Mouse (Mus musculus) liver, embryonic 15.5 days (tissue): ENCODE data around the gene Dmap1. TPM values are rescaled to one million over a fixed set of nuclear protein-coding genes. Genes with fewer than 3 reads are reported as not detected.
A peak's percentile ranks its signal among the peaks of the same experiment; 100 is the strongest.

ENCODE experiments used
- ATAC-seq: fragments of 200-750 bp; cut with Nextera tagmentation; 2 replicates; pipeline ENCODE4 v1.8.0; 2017; ENCODE audit warnings: moderate number of reproducible peaks, mild to moderate bottlenecking, moderate library complexity; ENCODE audit not compliant: insufficient read depth
- H3K27ac ChIP-seq: fragments of 300-500 bp; sonication (generic); replicated peaks from 2 replicates; pipeline ENCODE4 v1.5.1; 2015; ENCODE audit warnings: mild to moderate bottlenecking, inconsistent platforms
- H3K27me3 ChIP-seq: fragments of 300-500 bp; sonication (generic); 2 replicates; pipeline ENCODE4 v1.6.1; 2015; ENCODE audit warnings: mild to moderate bottlenecking, inconsistent platforms
- H3K36me3 ChIP-seq: fragments of 300-500 bp; sonication (generic); replicated peaks from 2 replicates; pipeline ENCODE4 v1.6.1; 2015; ENCODE audit warnings: moderate library complexity, mild to moderate bottlenecking, inconsistent platforms
- H3K4me1 ChIP-seq: fragments of 300-500 bp; sonication (generic); replicated peaks from 2 replicates; pipeline ENCODE4 v1.6.1; 2015; ENCODE audit warnings: inconsistent platforms
- H3K4me2 ChIP-seq: fragments of 300-500 bp; sonication (generic); 2 replicates; pipeline ENCODE4 v1.6.1; 2015; ENCODE audit warnings: moderate library complexity, mild to moderate bottlenecking, inconsistent platforms
- H3K4me3 ChIP-seq: fragments of 300-500 bp; sonication (generic); replicated peaks from 2 replicates; pipeline ENCODE4 v1.5.1; 2015; ENCODE audit warnings: mild to moderate bottlenecking, inconsistent platforms
- H3K9ac ChIP-seq: fragments of 300-500 bp; sonication (generic); 2 replicates; pipeline ENCODE4 v1.6.1; 2015; ENCODE audit warnings: moderate library complexity, mild to moderate bottlenecking, inconsistent platforms
- H3K9me3 ChIP-seq: fragments of 300-500 bp; sonication (generic); replicated peaks from 2 replicates; pipeline ENCODE4 v1.6.1; 2016; ENCODE audit warnings: inconsistent platforms
- WGBS: fragments of 180-500 bp; shearing (Covaris S2); methylation state at CpG from one replicate; pipeline ENCODE4 v1.1.7; 2015; ENCODE audit warnings: mixed read lengths; ENCODE audit not compliant: insufficient replicate concordance; 5-methylcytosine and 5-hydroxymethylcytosine counted together
- polyA plus RNA-seq: library from polyadenylated mRNA; unstranded; fragments of >200 nt; fragmentation: Nextera tagmentation; extraction: Ambion mirVana; gene quantifications from 2 replicates; pipeline ENCODE4 v1.2.1, GENCODE M21; 2015

Dmap1 gene
- polyA plus RNA-seq: 17.6 and 19.1 TPM in 2 replicates

- peaks cover 21% of the 10 kb centered on the region for H3K4me1 ChIP-seq
Measured at GRCm38 (mm10) chr4:117681931-117682461, at the start of gene Dmap1. Gene Dmap1, minus strand, starts transcription at chr4:117682273.

GRCm38 (mm10) chr4:117724112-117724511, 42.0 kb upstream of the Dmap1 start, which contains the start of gene Gm12845:
Gene Gm12845, plus strand, starts transcription at chr4:117724412.
- Histone ChIP-seq H3K36me3 (no peaks in the 10 kb centered on the region), H3K9me3 (no peaks in the 10 kb centered on the region), H3K4me2 (no peak within 1 kb of the TSS), H3K27ac (no peak within 1 kb of the TSS), H3K4me1 (no peaks in the 10 kb centered on the region), H3K9ac (no peak within 1 kb of the TSS), H3K4me3 (no peak within 1 kb of the TSS), H3K27me3 (no peaks in the 10 kb centered on the region; the same call in 1 of the 2 replicates)
- ATAC-seq: no peak
- 62% methylated on average over 1 of the region's 1 CpGs for WGBS

More at GRCm38 (mm10) chr4:117681931-117682461, at the start of gene Dmap1:
- H3K36me3 ChIP-seq: peaks cover 34% of the 10 kb centered on the region
- H3K4me2 ChIP-seq: peak within 1 kb of the TSS; percentile 84
- peak within 1 kb of the TSS; percentile 70 for H3K27ac ChIP-seq
- H3K27me3 ChIP-seq: no peaks in the 10 kb centered on the region
- under 1% methylated on average over 33 of the region's 33 CpGs for WGBS
- no peaks in the 10 kb centered on the region for H3K9me3 ChIP-seq
- peak; percentile 77 for ATAC-seq
- peak within 1 kb of the TSS; percentile 82 for H3K9ac ChIP-seq
- peak within 1 kb of the TSS; percentile 86 for H3K4me3 ChIP-seq

- no peaks in the 10 kb centered on the region for H3K36me3 ChIP-seq
- no peak overlapping the region for H3K4me3 ChIP-seq
- H3K4me2 ChIP-seq: no peak overlapping the region
- no peaks in the 10 kb centered on the region for H3K9me3 ChIP-seq
- H3K27me3 ChIP-seq: no peaks in the 10 kb centered on the region
- H3K4me1 ChIP-seq: no peaks in the 10 kb centered on the region
- ATAC-seq: no peak
- H3K9ac ChIP-seq: no peak overlapping the region
- WGBS: 48% methylated on average over 6 of the region's 6 CpGs
- no peak overlapping the region for H3K27ac ChIP-seq
Measured at GRCm38 (mm10) chr4:117713303-117714098, 31.4 kb upstream of the Dmap1 start.

- no peak overlapping the region for H3K4me3 ChIP-seq
- H3K9ac ChIP-seq: no peak overlapping the region
- no peaks in the 10 kb centered on the region for H3K27me3 ChIP-seq
- no peak overlapping the region for H3K27ac ChIP-seq
- no peak for ATAC-seq
- no peaks in the 10 kb centered on the region for H3K9me3 ChIP-seq
- WGBS: 62% methylated on average over 3 of the region's 3 CpGs
- H3K4me1 ChIP-seq: no peaks in the 10 kb centered on the region
- H3K36me3 ChIP-seq: no peaks in the 10 kb centered on the region
- H3K4me2 ChIP-seq: no peak overlapping the region
Measured at GRCm38 (mm10) chr4:117712314-117712713, 30.2 kb upstream of the Dmap1 start.

- ATAC-seq: no peak
- Histone ChIP-seq H3K27ac (no peak overlapping the region), H3K36me3 (no peaks in the 10 kb centered on the region), H3K9me3 (no peaks in the 10 kb centered on the region), H3K27me3 (no peaks in the 10 kb centered on the region), H3K4me2 (no peak overlapping the region), H3K4me3 (no peak overlapping the region), H3K4me1 (no peaks in the 10 kb centered on the region), H3K9ac (no peak overlapping the region)
- 45% methylated on average over 3 of the region's 3 CpGs for WGBS
Measured at GRCm38 (mm10) chr4:117708780-117709550, 26.9 kb upstream of the Dmap1 start.

GRCm38 (mm10) chr4:117705361-117705760, 23.3 kb upstream of the Dmap1 start:
- no peak for ATAC-seq
- H3K9ac ChIP-seq: no peak overlapping the region
- no peak overlapping the region for H3K4me2 ChIP-seq
- no peaks in the 10 kb centered on the region for H3K36me3 ChIP-seq
- no peaks in the 10 kb centered on the region for H3K4me1 ChIP-seq
- H3K4me3 ChIP-seq: no peak overlapping the region
- no peaks in the 10 kb centered on the region for H3K27me3 ChIP-seq
- WGBS: 3% methylated on average over 7 of the region's 7 CpGs
- H3K27ac ChIP-seq: no peak overlapping the region
- H3K9me3 ChIP-seq: no peaks in the 10 kb centered on the region

- 65% methylated on average over 4 of the region's 4 CpGs for WGBS
- H3K36me3 ChIP-seq: no peaks in the 10 kb centered on the region
Measured at GRCm38 (mm10) chr4:117686354-117686753, 4.3 kb upstream of the Dmap1 start.

GRCm38 (mm10) chr4:117683048-117683768, 1.1 kb upstream of the Dmap1 start:
- 52% methylated on average over 6 of the region's 6 CpGs for WGBS
- no peak for ATAC-seq
- Histone ChIP-seq H3K4me1 (peaks cover 21% of the 10 kb centered on the region), H3K27ac (no peak overlapping the region), H3K27me3 (no peaks in the 10 kb centered on the region), H3K9ac (no peak overlapping the region), H3K4me3 (no peak overlapping the region), H3K4me2 (peak overlapping the region; percentile 84; the same call in 1 of the 2 replicates), H3K36me3 (peaks cover 24% of the 10 kb centered on the region), H3K9me3 (no peaks in the 10 kb centered on the region)

More at GRCm38 (mm10) chr4:117686354-117686753, 4.3 kb upstream of the Dmap1 start:
- Histone ChIP-seq H3K4me3 (no peak overlapping the region), H3K9me3 (no peaks in the 10 kb centered on the region), H3K4me2 (no peak overlapping the region), H3K9ac (no peak overlapping the region), H3K27me3 (no peaks in the 10 kb centered on the region), H3K4me1 (peaks cover 10% of the 10 kb centered on the region), H3K27ac (no peak overlapping the region)
- no peak for ATAC-seq

- Histone ChIP-seq H3K4me2 (peak overlapping the region; percentile 84), H3K36me3 (peaks cover 31% of the 10 kb centered on the region), H3K27ac (peak overlapping the region; percentile 70; the same call in 1 of the 2 replicates), H3K4me3 (peak overlapping the region; percentile 86), H3K9ac (peak overlapping the region; percentile 82), H3K27me3 (no peaks in the 10 kb centered on the region), H3K9me3 (no peaks in the 10 kb centered on the region), H3K4me1 (peaks cover 21% of the 10 kb centered on the region)
- ATAC-seq: no peak
Measured at GRCm38 (mm10) chr4:117682463-117682862, 390 bp upstream of the Dmap1 start.

- no peak overlapping the region for H3K9ac ChIP-seq
- peak overlapping the region; percentile 86 for H3K4me3 ChIP-seq
Measured at GRCm38 (mm10) chr4:117680963-117681362, 1.1 kb downstream of the Dmap1 start.

More at GRCm38 (mm10) chr4:117680963-117681362, 1.1 kb downstream of the Dmap1 start:
- Histone ChIP-seq H3K27me3 (no peaks in the 10 kb centered on the region), H3K9me3 (no peaks in the 10 kb centered on the region), H3K27ac (peak overlapping the region; percentile 70; the same call in 1 of the 2 replicates), H3K4me2 (peak overlapping the region; percentile 84), H3K36me3 (peaks cover 43% of the 10 kb centered on the region), H3K4me1 (peaks cover 21% of the 10 kb centered on the region)
- 76% methylated on average over 6 of the region's 6 CpGs for WGBS
- no peak for ATAC-seq
